Comparison of ENCODE assay signal across 14 mouse cellular contexts in the genomic region with DNA sequence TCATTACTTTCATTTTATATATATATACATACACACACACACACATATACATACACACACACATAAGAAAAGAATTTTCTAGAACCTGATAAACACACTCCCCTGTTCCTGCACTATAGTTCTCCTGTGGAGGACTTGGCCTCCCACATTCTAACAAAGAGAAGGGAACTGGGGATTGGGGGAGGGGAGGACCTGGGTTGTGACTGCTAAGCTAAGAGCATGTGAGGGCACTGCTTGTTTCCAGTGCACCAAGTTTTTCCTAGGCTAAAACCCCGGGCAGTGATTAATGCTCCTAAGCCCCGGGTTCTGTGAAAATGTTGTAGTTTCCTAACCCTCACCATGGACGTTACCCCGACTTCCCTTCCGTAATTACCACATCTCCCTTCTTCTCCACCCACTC. TPM values are rescaled to one million over a fixed set of nuclear protein-coding genes. Genes with fewer than 3 reads are reported as not detected.
A peak's percentile ranks its signal among the peaks of the same experiment; 100 is the strongest.
DNase-seq lines count a peak whose midpoint lies in the region; ATAC-seq and TF ChIP-seq lines count a peak whose summit lies in the region.
"Had no signal": no experiment of that assay in that cellular context is flagged by ENCODE, and none has a peak within 500 bp of the region (broad histone marks: within the 10 kb centered on the region; RNA-seq: fewer than 3 reads in every experiment).

No protein-coding gene starts in this region.

- no peak overlapping the region for H3K4me2 ChIP-seq in heart, embryonic 11.5 days
- peak overlapping the region; percentile 78; the same call in 1 of the 2 replicates for H3K4me2 ChIP-seq in CH12.LX (ENCODE audit: insufficient read depth, low read depth, poor library complexity, severe bottlenecking)
- no peak overlapping the region for H3K4me2 ChIP-seq in embryonic facial prominence, embryonic 13.5 days
- H3K4me2 ChIP-seq in liver, embryonic 14.5 days (ENCODE audit: low read depth) = peak overlapping the region; percentile 90

- H3K27ac ChIP-seq in heart, embryonic 10.5 days = no peak overlapping the region
- H3K27ac ChIP-seq in heart, embryonic 11.5 days (ENCODE audit: low read depth, low read length) = no peak overlapping the region
- H3K27ac ChIP-seq in CH12.LX (ENCODE audit: insufficient read depth, low read depth) = no peak overlapping the region
- H3K27ac ChIP-seq in embryonic facial prominence, embryonic 13.5 days = no peak overlapping the region
- H3K27ac ChIP-seq in liver, embryonic 14.5 days = peak overlapping the region; percentile 21
- H3K27ac ChIP-seq: midbrain, embryonic 10.5 days; neural tube, embryonic 15.5 days had no signal

- no peak for DNase-seq in heart, embryonic 10.5 days (ENCODE audit: low spot score)
- DNase-seq in CH12.LX (ENCODE audit: extremely low read depth) = no peak
- DNase-seq in liver, embryonic 14.5 days (ENCODE audit: low read depth in 3 of 3, low spot score in 3 of 3) = no peak
- DNase-seq in left cerebral cortex, adult 9 months (ENCODE audit: low spot score in 2 of 2) = no peak
- DNase-seq in ovary, postnatal 10 days (ENCODE audit: low spot score) = no peak
- no peak for DNase-seq in layer of hippocampus, postnatal 36 days
- DNase-seq: cerebellum, adult 11 months; gastrocnemius, postnatal 25 days; thymus, postnatal 36 days had no signal

- H3K36me3 ChIP-seq in heart, embryonic 10.5 days = peaks cover 25% of the 10 kb centered on the region
- peaks cover 17% of the 10 kb centered on the region for H3K36me3 ChIP-seq in heart, embryonic 11.5 days (ENCODE audit: control insufficient read depth, insufficient read depth, low read length)
- H3K36me3 ChIP-seq in CH12.LX (replicated peaks in 1 of 2; ENCODE audit: control insufficient read depth in 1 of 2, insufficient read depth in 1 of 2, low read length in 1 of 2) = peaks cover 18 to 28% of the 10 kb centered on the region in 2 experiments
- H3K36me3 ChIP-seq in embryonic facial prominence, embryonic 13.5 days = peaks cover 23% of the 10 kb centered on the region
- H3K36me3 ChIP-seq in liver, embryonic 14.5 days (replicated peaks; ENCODE audit: control insufficient read depth, insufficient read depth, low read depth) = peaks cover 32% of the 10 kb centered on the region

- in situ Hi-C loops in CH12.LX (cut with MboI; ENCODE audit: low pct_ligation_motif_present, low pct_unique_long_range_greater_than_20kb, low sequenced_read_pairs) = no loop called here

- no peaks in the 10 kb centered on the region for H3K9me3 ChIP-seq in heart, embryonic 10.5 days
- H3K9me3 ChIP-seq in heart, embryonic 11.5 days (replicated peaks; ENCODE audit: control insufficient read depth, low read length) = 0 out of 2 replicates have a peak, but pooled peaks cover 2% of the 10 kb centered on the region
- peaks cover 17% of the 10 kb centered on the region for H3K9me3 ChIP-seq in CH12.LX (replicated peaks; ENCODE audit: low read length)
- H3K9me3 ChIP-seq in embryonic facial prominence, embryonic 13.5 days = 0 out of 2 replicates have a peak, but pooled peaks cover 2% of the 10 kb centered on the region
- H3K9me3 ChIP-seq in liver, embryonic 14.5 days (ENCODE audit: control insufficient read depth, low read length) = no peaks in the 10 kb centered on the region
- H3K9me3 ChIP-seq: neural tube, embryonic 15.5 days had no signal

- no peaks in the 10 kb centered on the region for H3K27me3 ChIP-seq in heart, embryonic 10.5 days (ENCODE audit: insufficient read depth, poor library complexity, severe bottlenecking)
- H3K27me3 ChIP-seq in heart, embryonic 11.5 days (ENCODE audit: control insufficient read depth, insufficient read depth, low read length) = no peaks in the 10 kb centered on the region
- H3K27me3 ChIP-seq in CH12.LX (replicated peaks) = no peaks in the 10 kb centered on the region
- H3K27me3 ChIP-seq in embryonic facial prominence, embryonic 13.5 days = no peaks in the 10 kb centered on the region
- H3K27me3 ChIP-seq in liver, embryonic 14.5 days (ENCODE audit: control insufficient read depth, insufficient read depth, low read length) = no peaks in the 10 kb centered on the region
- H3K27me3 ChIP-seq: neural tube, embryonic 15.5 days had no signal

- no peak for TF ChIP-seq POLR2A in CH12.LX (IDR thresholded peaks at IDR 0.05; ENCODE audit: low read depth, low read length)

- dilution Hi-C loops in CH12.LX (cut with MboI; ENCODE audit: extremely low pct_ligation_motif_present, extremely low pct_unique_long_range_greater_than_20kb, low sequenced_read_pairs) = no loop called here

- TF ChIP-seq EP300 in CH12.LX (IDR thresholded peaks at IDR 0.05; ENCODE audit: low read length) = no peak
- TF ChIP-seq EP300 in liver, embryonic 14.5 days (IDR thresholded peaks at IDR 0.05; ENCODE audit: low read depth) = no peak

- ATAC-seq in heart, embryonic 11.5 days (replicated peaks; ENCODE audit: insufficient number of reproducible peaks, low FRiP score, low TSS enrichment) = no peak
- ATAC-seq in embryonic facial prominence, embryonic 13.5 days (ENCODE audit: insufficient number of reproducible peaks, insufficient read depth, low FRiP score, low TSS enrichment, low read depth) = no peak
- ATAC-seq in liver, embryonic 14.5 days (ENCODE audit: insufficient read depth) = no peak
- ATAC-seq: CD4-positive, CD25-positive, alpha-beta regulatory T cell, adult 4 months had no signal

- no peak overlapping the region for H3K9ac ChIP-seq in heart, embryonic 11.5 days (ENCODE audit: low read depth, low read length)
- peak overlapping the region; percentile 30; the same call in 1 of the 2 replicates for H3K9ac ChIP-seq in CH12.LX (ENCODE audit: insufficient read depth, low read depth)
- 0 out of 2 replicates have a peak overlapping the region, but pooled peaks have one; percentile 6 for H3K9ac ChIP-seq in embryonic facial prominence, embryonic 13.5 days
- peak overlapping the region; percentile 94 for H3K9ac ChIP-seq in liver, embryonic 14.5 days (replicated peaks)
- H3K9ac ChIP-seq: neural tube, embryonic 15.5 days had no signal

- 0 out of 2 replicates have a peak overlapping the region, but pooled peaks have one; percentile 81 for H3K4me3 ChIP-seq in heart, embryonic 10.5 days
- no peak overlapping the region for H3K4me3 ChIP-seq in heart, embryonic 11.5 days (ENCODE audit: low read depth, low read length)
- H3K4me3 ChIP-seq in CH12.LX (replicated peaks in 1 of 3; ENCODE audit: low read depth in 2 of 3, low read length in 2 of 3, poor library complexity in 1 of 3) = peak overlapping the region; percentile 11 to 33 (median 11)
- no peak overlapping the region for H3K4me3 ChIP-seq in embryonic facial prominence, embryonic 13.5 days
- H3K4me3 ChIP-seq in liver, embryonic 14.5 days (ENCODE audit: insufficient read depth in 1 of 2, low read depth in 2 of 2, low read length in 2 of 2) = peak overlapping the region; percentile 60 to 95
- H3K4me3 ChIP-seq: neural tube, embryonic 15.5 days had no signal

- no peak for TF ChIP-seq CTCF in CH12.LX (conservative IDR thresholded peaks at IDR 0.05 in 1 of 2, IDR thresholded peaks at IDR 0.05 in 1 of 2; ENCODE audit: low read depth in 2 of 2, low read length in 2 of 2)
- TF ChIP-seq CTCF in liver, embryonic 14.5 days (IDR thresholded peaks at IDR 0.05; ENCODE audit: low read depth) = no peak

- no peak for TF ChIP-seq RAD21 in CH12.LX (IDR thresholded peaks at IDR 0.05; ENCODE audit: low read depth, low read length)

- peaks cover 38% of the 10 kb centered on the region for H3K79me2 ChIP-seq in CH12.LX (replicated peaks; ENCODE audit: control insufficient read depth, extremely low read depth, insufficient read depth, poor library complexity, severe bottlenecking)

- peaks cover 13% of the 10 kb centered on the region for H3K4me1 ChIP-seq in heart, embryonic 10.5 days
- H3K4me1 ChIP-seq in heart, embryonic 11.5 days (ENCODE audit: control insufficient read depth, insufficient read depth, low read length) = peaks cover 4% of the 10 kb centered on the region; the same call in 1 of the 2 replicates
- peaks cover 6 to 23% of the 10 kb centered on the region in 2 experiments; a peak in 3 of 4 replicates for H3K4me1 ChIP-seq in CH12.LX (ENCODE audit: control insufficient read depth in 1 of 2, insufficient read depth in 2 of 2)
- H3K4me1 ChIP-seq in embryonic facial prominence, embryonic 13.5 days = peaks cover 10% of the 10 kb centered on the region
- H3K4me1 ChIP-seq in liver, embryonic 14.5 days (replicated peaks; ENCODE audit: control insufficient read depth in 2 of 2, insufficient read depth in 2 of 2, low read length in 1 of 2) = peaks cover 13 to 27% of the 10 kb centered on the region in 2 experiments

- WGBS in heart, embryonic 10.5 days = 89% methylated on average over 5 of the region's 5 CpGs
- WGBS in heart, embryonic 11.5 days (ENCODE audit: insufficient replicate concordance) = 88% methylated on average over 5 of the region's 5 CpGs
- 86% methylated on average over 5 of the region's 5 CpGs for WGBS in embryonic facial prominence, embryonic 13.5 days
- WGBS in liver, embryonic 14.5 days (ENCODE audit: insufficient replicate concordance) = 44% methylated on average over 5 of the region's 5 CpGs

RNA-seq across cellular contexts. Expression of a gene that starts 2.4 kb away (rescaled TPM):
- 135 and 144 TPM in 2 replicates for polyA plus RNA-seq in heart, embryonic 10.5 days (2016; fragmentation: Nextera tagmentation; extraction: Ambion mirVana)
- polyA plus RNA-seq in heart, embryonic 11.5 days (2014; fragmentation: Nextera tagmentation; extraction: Ambion mirVana) = 153 and 155 TPM in 2 replicates
- 76.9 and 83.1 TPM in 2 replicates for total RNA-seq in CH12.LX (2012; rRNA removed)
- 95.2 and 116 TPM in 2 replicates for total RNA-seq in CH12.LX (2014; rRNA removed)
- 82.2 and 91.6 TPM in 2 replicates for polyA plus RNA-seq in CH12.LX (2012; ENCODE audit: insufficient read length, low read depth)
- polyA plus RNA-seq in embryonic facial prominence, embryonic 13.5 days (2015; fragmentation: Nextera tagmentation; extraction: Ambion mirVana) = 118 and 124 TPM in 2 replicates
- 43.2 and 73.8 TPM in 2 replicates for polyA plus RNA-seq in liver, embryonic 14.5 days (2012; rRNA removed)
- polyA plus RNA-seq in liver, embryonic 14.5 days (2014; fragmentation: Nextera tagmentation; extraction: Ambion mirVana) = 141 and 145 TPM in 2 replicates
- total RNA-seq in layer of hippocampus, postnatal 36 days (2021) = 100 to 1,000 TPM; 455 to 500 TPM

RNA-seq across cellular contexts. Expression of a gene that starts 15.9 kb away (rescaled TPM):
- 30.9 and 36.8 TPM in 2 replicates for polyA plus RNA-seq in heart, embryonic 10.5 days (2016; fragmentation: Nextera tagmentation; extraction: Ambion mirVana)
- polyA plus RNA-seq in heart, embryonic 11.5 days (2014; fragmentation: Nextera tagmentation; extraction: Ambion mirVana) = 26.5 and 33.8 TPM in 2 replicates
- total RNA-seq in CH12.LX (2012; rRNA removed) = 25.5 and 25.7 TPM in 2 replicates
- 35.9 and 46.6 TPM in 2 replicates for total RNA-seq in CH12.LX (2014; rRNA removed)
- polyA plus RNA-seq in CH12.LX (2012; ENCODE audit: insufficient read length, low read depth) = 24.6 and 29.5 TPM in 2 replicates
- polyA plus RNA-seq in embryonic facial prominence, embryonic 13.5 days (2015; fragmentation: Nextera tagmentation; extraction: Ambion mirVana) = 26.5 and 27.7 TPM in 2 replicates
- polyA plus RNA-seq in liver, embryonic 14.5 days (2012; rRNA removed) = 18.1 and 20.0 TPM in 2 replicates
- polyA plus RNA-seq in liver, embryonic 14.5 days (2014; fragmentation: Nextera tagmentation; extraction: Ambion mirVana) = 28.6 and 34.6 TPM in 2 replicates
- 10 to 100 TPM; 36.7 to 38.2 TPM for total RNA-seq in layer of hippocampus, postnatal 36 days (2021)

RNA-seq across cellular contexts. Expression of a gene that starts 46.8 kb away (rescaled TPM):
- 0.12 and 0.13 TPM in 2 replicates for polyA plus RNA-seq in heart, embryonic 10.5 days (2016; fragmentation: Nextera tagmentation; extraction: Ambion mirVana)
- polyA plus RNA-seq in heart, embryonic 11.5 days (2014; fragmentation: Nextera tagmentation; extraction: Ambion mirVana) = 0.13 TPM in 1 of 2 replicates, not detected in the other
- total RNA-seq in CH12.LX (2012; rRNA removed) (0.08 and 0.17 TPM in 2 replicates), CH12.LX (2014; rRNA removed) (0.12 and 0.19 TPM in 2 replicates)
- polyA plus RNA-seq in CH12.LX (2012; ENCODE audit: insufficient read length, low read depth) = 0.46 and 0.51 TPM in 2 replicates
- 0.22 and 0.24 TPM in 2 replicates for polyA plus RNA-seq in embryonic facial prominence, embryonic 13.5 days (2015; fragmentation: Nextera tagmentation; extraction: Ambion mirVana)
- 0.08 and 0.09 TPM in 2 replicates for polyA plus RNA-seq in liver, embryonic 14.5 days (2012; rRNA removed)
- 0.08 and 0.11 TPM in 2 replicates for polyA plus RNA-seq in liver, embryonic 14.5 days (2014; fragmentation: Nextera tagmentation; extraction: Ambion mirVana)
- 10 to 100 TPM; 56.7 to 57.9 TPM for total RNA-seq in layer of hippocampus, postnatal 36 days (2021)

Comparison
In these comparisons a context has a peak if more than half of its experiments do, and no peak if none do; other contexts are left out.
1. H3K4me3 ChIP-seq: peak in heart, embryonic 10.5 days (single experiment), CH12.LX (3 of 3) and liver, embryonic 14.5 days (2 of 2); none in heart, embryonic 11.5 days (single experiment) and embryonic facial prominence, embryonic 13.5 days (single experiment).
2. H3K4me2 ChIP-seq: peak in CH12.LX (single experiment) and liver, embryonic 14.5 days (single experiment); none in heart, embryonic 11.5 days (single experiment) and embryonic facial prominence, embryonic 13.5 days (single experiment).